Mouse (Mus musculus) bone marrow macrophage, adult 2 months (primary cell): Measurements from ENCODE around the gene Sept12. TPM values are rescaled to one million over a fixed set of nuclear protein-coding genes. Genes with fewer than 3 reads are reported as not detected.

Source experiments
- H3K27ac ChIP-seq: 2 replicates; pipeline ENCODE4 v1.5.1; 2012; ENCODE audit warnings: low read depth, low read length; ENCODE audit not compliant: insufficient read depth
- H3K4me1 ChIP-seq: 2 replicates; pipeline ENCODE4 v1.6.1; 2012; ENCODE audit warnings: low read length; ENCODE audit not compliant: control insufficient read depth, insufficient read depth
- H3K4me3 ChIP-seq: 2 replicates; pipeline ENCODE4 v1.5.1; 2012; ENCODE audit warnings: mild to moderate bottlenecking, low read length, moderate library complexity; ENCODE audit not compliant: insufficient read depth
- CTCF ChIP-seq: IDR thresholded peaks from 2 replicates; pipeline ENCODE4 v1.5.1; 2012; ENCODE audit warnings: low read depth, mild to moderate bottlenecking, low read length, moderate library complexity
- POLR2A ChIP-seq: IDR thresholded peaks from 2 replicates; pipeline ENCODE4 v1.6.1; 2012; ENCODE audit warnings: mild to moderate bottlenecking, low read depth, low read length, borderline replicate concordance
- polyA plus RNA-seq: library from polyadenylated mRNA; stranded (reverse); fragments of >200 nt; gene quantifications from 2 replicates; pipeline ENCODE4 v1.2.4, GENCODE M21; 2012; ENCODE audit not compliant: missing spikeins, insufficient read depth, insufficient read length

Sept12 gene
- polyA plus RNA-seq: not detected in 2 replicates

DNA sequence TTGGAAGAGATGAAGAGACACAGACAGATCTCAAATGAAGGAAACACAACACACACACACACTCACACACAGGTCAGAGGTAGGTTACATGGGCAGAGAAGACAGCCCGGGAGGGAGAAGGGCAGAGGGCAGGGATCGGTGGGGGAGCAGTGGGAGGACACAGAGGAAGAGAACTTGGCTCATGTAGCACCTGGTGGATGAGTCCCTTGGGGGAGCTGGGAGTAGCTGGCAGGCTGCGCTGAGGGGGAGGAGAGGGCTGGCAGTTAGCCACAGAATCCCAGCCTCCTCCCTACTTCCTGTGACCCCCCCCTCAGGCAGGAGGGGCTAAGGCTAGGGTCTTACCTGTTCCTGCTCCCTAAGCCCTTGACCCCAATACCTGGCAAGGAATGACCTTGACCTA is at the start of gene Sept12:
TSS of gene Sept12 (minus strand) at position 300 of the 400 bp plus-strand sequence.
- Histone ChIP-seq H3K4me1 (no peaks in the 10 kb centered on the region), H3K27ac (no peak within 1 kb of the TSS), H3K4me3 (no peak within 1 kb of the TSS)
- no peak for TF ChIP-seq POLR2A
- no peak for TF ChIP-seq CTCF

DNA sequence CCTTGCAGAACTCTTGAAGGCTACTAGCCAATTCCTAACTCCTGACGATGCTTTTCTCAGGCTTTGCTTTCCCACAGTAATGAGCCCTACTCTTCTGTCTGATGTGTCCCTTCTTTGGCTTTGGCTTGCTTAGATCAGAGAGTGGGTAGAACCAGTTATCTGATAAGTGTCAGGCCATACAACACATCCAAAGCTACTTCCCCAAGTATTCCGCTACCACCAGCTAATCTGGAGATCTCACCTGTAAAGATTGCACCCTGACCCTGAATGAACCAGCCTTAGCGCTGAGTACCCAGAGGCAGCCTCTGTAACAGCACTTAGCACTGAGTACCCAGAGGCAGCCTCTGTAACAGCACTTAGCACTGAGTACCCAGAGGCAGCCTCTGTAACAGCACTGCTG is 47.7 kb upstream of the Sept12 start:
- H3K4me1 ChIP-seq: peaks cover 6% of the 10 kb centered on the region
- H3K4me3 ChIP-seq: no peak overlapping the region
- no peak overlapping the region for H3K27ac ChIP-seq
- TF ChIP-seq CTCF (no peak), POLR2A (no peak)

DNA sequence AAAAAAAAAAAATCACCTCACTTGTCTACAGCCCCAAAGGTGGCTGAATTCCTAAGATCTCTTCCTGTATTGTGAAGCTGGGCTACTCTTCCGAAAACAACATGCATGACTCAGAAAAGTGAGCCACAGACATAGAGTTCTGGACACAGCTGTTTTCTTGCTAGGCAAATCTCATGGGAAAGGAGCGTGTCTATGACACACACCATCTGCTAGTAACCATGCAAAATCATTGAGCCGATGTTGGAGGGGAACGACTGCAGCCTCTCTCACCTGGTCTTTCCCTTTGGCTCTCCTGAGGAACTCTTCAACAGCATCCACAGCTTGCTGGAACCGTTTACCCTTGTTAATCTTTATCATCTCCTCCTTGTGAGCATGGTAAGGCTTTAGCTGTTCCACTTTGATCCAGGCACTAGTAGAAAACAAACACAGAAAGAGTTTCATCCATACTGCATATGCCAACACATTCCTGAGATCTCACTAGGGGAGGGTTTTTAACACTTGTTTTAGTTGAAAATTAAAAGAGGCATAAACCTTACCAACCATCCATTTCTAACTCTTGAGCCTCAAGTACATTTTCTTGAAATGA is 39.1 kb upstream of the Sept12 start:
- Histone ChIP-seq H3K27ac (no peak overlapping the region), H3K4me3 (no peak overlapping the region), H3K4me1 (no peaks in the 10 kb centered on the region)
- TF ChIP-seq CTCF (no peak), POLR2A (no peak)

DNA sequence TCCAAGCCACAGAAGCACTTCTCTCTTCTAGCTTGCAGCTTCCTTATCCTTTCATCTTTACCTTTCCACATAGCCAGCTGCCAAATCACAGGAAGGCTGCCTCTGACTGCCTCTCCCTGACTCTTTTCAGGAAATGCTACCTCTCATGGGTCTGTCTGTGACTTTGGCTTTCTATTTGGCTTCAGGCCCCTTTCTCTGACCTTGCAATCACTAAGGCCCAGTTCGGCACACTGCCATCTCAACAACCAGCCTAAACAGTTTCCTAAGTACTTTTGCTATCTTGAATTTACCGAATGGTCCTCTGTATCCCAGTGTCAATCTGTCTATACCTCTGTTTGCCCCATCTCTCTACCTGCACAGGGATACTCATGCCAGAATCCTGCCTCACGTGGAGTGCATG is 37.9 kb upstream of the Sept12 start:
- no peaks in the 10 kb centered on the region for H3K4me1 ChIP-seq
- TF ChIP-seq POLR2A (no peak), CTCF (no peak)
- H3K4me3 ChIP-seq: no peak overlapping the region
- H3K27ac ChIP-seq: no peak overlapping the region

DNA sequence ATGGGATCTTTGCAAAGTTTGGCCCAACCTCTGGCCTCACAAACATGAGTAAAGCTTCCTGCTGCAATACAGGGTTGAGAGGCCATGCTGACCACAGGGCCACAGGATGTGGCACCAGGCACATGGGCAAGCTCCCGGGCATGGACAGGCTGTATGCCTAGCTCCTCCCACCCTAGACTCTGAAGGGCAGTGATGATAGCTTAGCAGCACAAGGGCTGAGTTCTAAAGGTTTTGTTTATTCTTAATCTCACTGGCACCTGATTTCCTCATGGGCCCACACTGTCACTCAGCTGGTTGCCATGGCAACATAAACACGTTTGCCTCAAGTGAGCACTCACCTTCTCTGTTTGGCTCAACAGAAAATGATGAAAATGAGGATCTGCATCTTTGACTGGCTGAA is 32.2 kb upstream of the Sept12 start:
- Histone ChIP-seq H3K4me1 (peaks cover 2% of the 10 kb centered on the region), H3K4me3 (no peak overlapping the region), H3K27ac (no peak overlapping the region)
- TF ChIP-seq CTCF: no peak
- no peak for TF ChIP-seq POLR2A

DNA sequence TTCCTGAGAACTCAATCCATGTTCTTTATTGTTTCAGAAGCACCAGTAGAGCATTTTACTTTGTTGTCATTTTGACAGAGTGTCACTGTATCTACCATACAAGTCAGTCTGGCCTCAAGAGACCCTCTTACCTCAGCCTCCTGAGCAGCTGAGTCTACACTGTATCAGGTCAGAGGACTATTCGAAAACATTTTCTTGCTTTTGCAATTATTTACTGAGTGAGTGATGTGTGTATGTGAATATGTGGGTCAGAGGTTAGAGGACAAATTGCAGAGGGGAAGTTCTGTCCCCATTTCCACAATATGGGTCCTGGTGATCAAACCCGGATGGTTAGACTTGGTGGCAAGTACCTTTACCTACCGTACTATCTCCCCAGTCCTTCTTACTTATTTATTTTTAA is 26.4 kb upstream of the Sept12 start:
- TF ChIP-seq CTCF (no peak), POLR2A (no peak)
- no peaks in the 10 kb centered on the region for H3K4me1 ChIP-seq
- no peak overlapping the region for H3K27ac ChIP-seq
- no peak overlapping the region for H3K4me3 ChIP-seq

DNA sequence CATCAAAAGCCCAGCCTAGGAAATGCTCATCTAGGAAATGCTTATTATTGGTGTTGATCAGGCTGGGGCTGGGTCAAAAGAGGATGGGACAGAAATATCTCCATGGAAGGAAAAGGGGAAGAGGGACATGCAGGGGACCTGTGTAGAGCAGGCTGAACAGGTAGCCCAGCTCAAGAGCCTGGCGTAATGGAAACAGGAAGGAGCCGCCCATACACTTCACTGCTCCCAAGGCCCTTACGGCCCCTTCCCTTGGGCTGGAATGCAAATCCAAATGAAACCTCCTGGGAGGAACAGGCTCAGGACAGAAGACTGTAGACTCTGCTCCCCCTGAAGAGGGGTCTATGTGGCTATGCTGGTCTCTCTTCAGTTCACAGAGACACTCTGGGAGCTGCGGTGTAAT is 16.9 kb upstream of the Sept12 start:
- TF ChIP-seq POLR2A (no peak), CTCF (no peak)
- Histone ChIP-seq H3K4me3 (no peak overlapping the region), H3K4me1 (peaks cover 27% of the 10 kb centered on the region), H3K27ac (no peak overlapping the region)

DNA sequence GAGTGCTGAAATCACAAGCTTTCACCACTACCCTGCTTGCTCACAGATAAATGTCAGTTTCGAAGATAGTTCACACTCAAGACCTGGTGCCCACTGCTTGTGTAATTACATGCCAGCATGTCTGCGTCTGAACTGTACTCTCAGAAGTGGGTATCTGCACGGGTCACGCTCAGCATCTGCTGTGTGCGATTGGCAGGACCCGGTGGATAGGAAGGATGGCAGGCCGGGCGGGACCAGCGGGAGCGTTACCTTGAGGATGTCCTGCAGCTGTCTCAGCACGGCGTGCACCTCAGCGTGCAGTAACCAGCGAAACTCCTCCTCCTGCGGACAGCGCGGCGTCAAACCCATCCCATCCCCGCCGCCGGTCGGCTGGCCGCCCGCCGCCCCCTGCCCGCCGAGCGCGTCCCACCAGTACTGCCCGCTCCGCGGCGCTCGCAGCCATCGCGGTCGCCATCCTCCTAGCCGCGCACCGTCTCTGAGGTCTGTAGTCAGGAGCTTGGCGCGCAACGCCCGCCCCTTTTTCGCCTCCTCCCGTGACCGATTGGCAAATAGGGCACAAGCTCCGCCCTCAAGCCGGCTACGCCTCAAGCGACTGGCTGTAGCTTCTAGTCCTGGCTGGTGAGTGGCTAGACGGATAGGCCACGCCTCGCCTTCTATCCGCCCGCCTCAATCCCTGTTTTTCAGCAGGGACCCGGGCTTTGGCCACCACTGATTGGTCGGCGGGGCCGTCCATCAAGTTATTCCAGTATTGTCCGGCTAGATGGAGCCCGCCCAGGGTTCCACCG is 15.6 kb upstream of the Sept12 start, which contains the start of gene Rogdi:
TSS of gene Rogdi (minus strand) at position 500 of the 785 bp plus-strand sequence.
- Histone ChIP-seq H3K4me3 (peak within 1 kb of the TSS; percentile 69), H3K27ac (0 out of 2 replicates have a peak within 1 kb of the TSS, but pooled peaks have one; percentile 5), H3K4me1 (peaks cover 27% of the 10 kb centered on the region)
- TF ChIP-seq CTCF: no peak
- TF ChIP-seq POLR2A: no peak

DNA sequence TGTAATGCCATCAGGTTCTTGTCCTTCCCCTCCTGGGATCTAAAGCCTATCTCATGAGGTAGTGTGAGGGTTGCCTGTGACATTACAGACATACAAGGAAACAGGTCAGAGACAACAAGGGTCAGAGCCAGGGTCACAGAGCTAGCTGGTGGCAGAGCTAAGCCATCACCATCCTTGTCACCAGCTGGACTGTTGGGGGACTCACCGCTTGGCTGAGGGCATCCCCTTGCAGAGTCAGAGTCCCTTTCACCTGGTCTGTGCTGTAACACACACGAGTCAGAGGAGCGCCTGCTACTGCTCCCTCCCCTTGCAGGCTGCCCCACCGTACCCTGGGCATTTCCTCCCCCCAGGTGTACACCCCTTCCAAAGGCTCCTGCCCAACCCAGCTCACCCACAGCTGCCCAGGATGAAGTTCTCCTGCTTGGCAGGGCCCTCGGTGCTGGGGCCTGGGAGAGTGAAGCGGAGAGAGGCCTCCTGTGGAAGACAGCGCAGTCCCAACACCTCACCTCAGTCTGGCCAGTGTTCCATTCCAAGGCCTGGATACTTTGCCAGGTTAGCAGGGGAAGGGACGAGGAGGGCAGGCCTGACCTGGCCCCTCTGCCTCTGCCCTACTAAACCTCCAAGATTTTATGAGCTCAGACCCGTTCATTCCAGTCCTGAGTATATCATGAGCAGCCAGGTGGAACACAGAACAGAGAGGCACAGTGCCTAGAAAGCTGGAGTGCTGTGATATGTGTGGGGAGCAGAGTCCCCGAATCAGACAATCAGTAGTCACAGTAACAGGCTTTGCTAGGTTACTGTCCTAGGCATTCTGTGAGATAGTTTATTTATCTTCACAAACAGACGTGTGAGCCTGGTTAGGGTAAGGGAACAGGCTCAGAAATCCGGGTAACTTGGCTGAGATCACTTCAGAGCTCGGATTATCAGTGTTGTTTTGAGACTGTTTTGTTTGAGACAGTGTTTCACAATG is 14.7 kb upstream of the Sept12 start:
- peak overlapping the region; percentile 60 for H3K27ac ChIP-seq
- H3K4me1 ChIP-seq: peaks cover 27% of the 10 kb centered on the region
- H3K4me3 ChIP-seq: peak overlapping the region; percentile 69
- no peak for TF ChIP-seq POLR2A
- TF ChIP-seq CTCF: no peak
